Mouse (Mus musculus): Measurements from ENCODE around the gene Cdh23.

The Cdh23 gene

DNA sequence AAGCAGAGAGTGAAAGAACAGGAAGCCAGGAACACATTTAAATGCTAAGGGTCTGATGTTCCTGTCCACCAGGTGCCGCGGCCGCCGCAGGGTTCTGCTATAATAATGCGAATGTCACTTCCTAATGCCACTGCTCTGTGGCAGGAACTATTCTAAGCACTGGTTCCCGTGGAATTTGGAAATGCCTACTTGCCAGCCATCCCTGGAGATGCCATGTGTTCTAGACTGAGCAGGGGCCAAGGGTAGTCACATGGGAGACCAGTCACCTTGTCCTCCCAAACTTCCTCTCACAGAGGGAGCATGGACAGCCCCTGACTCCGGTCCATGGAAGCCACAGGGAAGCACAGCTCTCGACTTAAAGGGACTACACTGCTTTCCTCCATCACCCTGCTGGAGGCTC, 171.2 kb downstream of the Cdh23 start:
- in situ Hi-C loops (cut with MboI, MseI) = no loop called here

DNA sequence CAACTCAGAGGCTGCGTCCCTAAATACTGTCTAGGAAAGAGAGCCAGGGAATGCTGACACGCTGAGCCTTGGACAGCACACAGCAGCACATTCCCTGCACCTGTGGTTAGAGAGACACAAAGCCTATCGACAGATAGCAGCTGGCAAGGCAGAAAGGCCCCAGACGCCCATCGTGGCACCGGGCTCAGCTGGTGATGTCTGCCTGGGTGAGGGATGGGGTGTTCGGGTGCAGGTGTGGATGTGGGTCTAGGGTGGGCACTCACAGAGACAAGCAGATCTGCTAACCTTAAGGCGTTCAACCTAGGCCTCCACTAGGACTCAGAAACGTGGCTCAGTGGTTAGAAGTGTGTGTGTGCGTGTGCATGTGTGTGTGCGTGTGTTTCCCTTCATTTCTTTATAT, 180.0 kb downstream of the Cdh23 start:
- in situ Hi-C loops (cut with MboI, MseI) = no loop called here

- in situ Hi-C loops (cut with MboI, MseI) = no loop called here
Measured at GRCm38 (mm10) chr10:60498538-60498937, 197.8 kb downstream of the Cdh23 start.

GRCm38 (mm10) chr10:60495070-60495469, 201.2 kb downstream of the Cdh23 start:
- in situ Hi-C loops (cut with MboI, MseI) = no loop called here

- in situ Hi-C loops (cut with MboI, MseI) = no loop called here
Measured at GRCm38 (mm10) chr10:60491538-60491937, 204.8 kb downstream of the Cdh23 start.

GRCm38 (mm10) chr10:60481381-60481780, 214.9 kb downstream of the Cdh23 start:
- in situ Hi-C loops (cut with MboI, MseI) = no loop called here

GRCm38 (mm10) chr10:60474549-60474948, 221.7 kb downstream of the Cdh23 start:
- in situ Hi-C loops (cut with MboI, MseI) = no loop called here

- in situ Hi-C loops (cut with MboI, MseI) = no loop called here
Measured at GRCm38 (mm10) chr10:60473782-60474322, 222.4 kb downstream of the Cdh23 start.

- in situ Hi-C loops (cut with MboI, MseI) = no loop called here
Measured at GRCm38 (mm10) chr10:60467752-60468151, 228.5 kb downstream of the Cdh23 start.

DNA sequence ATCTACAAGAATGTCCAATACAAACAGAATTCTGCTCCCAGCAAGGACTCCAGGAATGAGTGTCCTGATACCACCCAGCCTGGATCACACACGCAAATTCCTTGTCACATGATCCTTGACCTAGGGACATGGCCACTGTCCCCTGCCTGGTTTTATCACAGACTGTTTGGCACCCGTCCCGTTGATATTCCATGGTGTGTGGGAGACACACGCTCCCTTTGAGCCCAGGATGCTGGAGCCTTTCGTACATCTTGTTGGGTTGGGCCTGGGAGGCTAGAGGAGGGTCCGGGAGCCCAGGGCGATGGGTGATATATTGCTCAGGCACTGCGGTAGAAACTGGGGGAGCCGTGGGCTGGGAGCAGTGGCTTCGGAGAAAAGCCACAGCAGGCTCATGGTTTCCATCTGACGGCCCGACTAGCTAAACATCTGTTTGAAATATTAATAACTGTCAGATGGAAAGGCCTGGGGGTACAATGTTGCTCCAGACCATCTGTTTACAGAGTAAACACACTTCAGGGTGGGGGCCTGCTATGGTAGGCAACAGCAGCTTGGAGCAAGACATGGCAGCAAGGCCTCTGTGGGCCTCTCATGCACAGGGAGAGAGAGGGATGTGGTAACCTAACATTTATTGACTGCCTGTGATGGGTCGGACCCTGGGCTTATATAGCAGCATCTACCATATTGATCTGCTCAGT, 232.2 kb downstream of the Cdh23 start:
- in situ Hi-C loops (cut with MboI, MseI) = no loop called here

- in situ Hi-C loops (cut with MboI, MseI) = no loop called here
Measured at GRCm38 (mm10) chr10:60456662-60457397, 239.5 kb downstream of the Cdh23 start.

- in situ Hi-C loops (cut with MboI, MseI) = no loop called here
Measured at GRCm38 (mm10) chr10:60455193-60455592, 241.1 kb downstream of the Cdh23 start.

DNA sequence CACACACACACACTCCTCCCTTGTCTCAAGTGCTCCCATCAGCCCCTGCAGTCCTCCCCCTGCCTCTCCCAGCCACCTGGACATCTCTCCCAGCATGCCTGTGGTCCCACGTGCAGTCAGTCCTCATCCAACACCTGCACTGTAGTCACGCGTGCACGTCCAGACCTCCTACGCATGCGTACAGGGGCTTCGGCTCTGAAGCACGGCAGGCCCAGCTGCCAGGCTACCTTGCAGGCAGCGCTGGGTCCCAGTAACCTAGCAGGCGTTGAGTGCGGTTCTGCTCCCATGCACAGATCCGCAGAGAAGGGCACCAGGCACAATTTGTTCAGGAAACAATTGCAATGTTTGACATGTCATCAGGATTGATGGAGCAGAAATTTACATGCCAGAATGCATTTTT, 249.1 kb downstream of the Cdh23 start:
- in situ Hi-C loops (cut with MboI, MseI) = no loop called here

DNA sequence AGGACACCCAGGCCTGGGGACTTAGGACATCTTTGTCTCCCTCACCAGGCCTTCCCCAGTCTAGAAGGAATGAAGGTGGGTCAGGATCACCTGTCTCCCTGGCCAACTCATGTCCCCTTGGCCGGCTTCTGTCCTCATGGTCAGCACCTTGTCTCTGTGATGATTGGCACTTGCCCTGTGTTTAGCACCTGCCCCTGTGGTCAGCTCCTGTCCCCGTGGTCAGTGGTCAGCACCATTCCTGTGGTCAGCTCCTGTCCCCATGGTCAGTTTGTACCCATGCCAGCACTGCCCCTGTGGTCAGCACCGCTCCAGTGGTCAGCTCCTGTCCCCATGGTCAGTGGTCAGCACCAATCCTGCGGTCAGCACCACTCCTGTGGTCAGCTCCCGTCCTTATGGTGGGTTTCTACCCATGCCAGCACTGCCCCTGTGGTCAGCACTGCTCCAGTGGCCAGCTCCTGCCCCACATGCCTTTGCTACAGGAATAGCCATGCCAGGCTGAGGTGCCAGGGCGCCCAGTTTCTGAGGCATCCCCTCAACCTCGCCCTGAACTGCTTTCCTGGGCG, 251.2 kb downstream of the Cdh23 start:
- in situ Hi-C loops (cut with MboI, MseI) = no loop called here

GRCm38 (mm10) chr10:60443078-60443477, 253.2 kb downstream of the Cdh23 start:
- in situ Hi-C loops (cut with MboI, MseI) = no loop called here

DNA sequence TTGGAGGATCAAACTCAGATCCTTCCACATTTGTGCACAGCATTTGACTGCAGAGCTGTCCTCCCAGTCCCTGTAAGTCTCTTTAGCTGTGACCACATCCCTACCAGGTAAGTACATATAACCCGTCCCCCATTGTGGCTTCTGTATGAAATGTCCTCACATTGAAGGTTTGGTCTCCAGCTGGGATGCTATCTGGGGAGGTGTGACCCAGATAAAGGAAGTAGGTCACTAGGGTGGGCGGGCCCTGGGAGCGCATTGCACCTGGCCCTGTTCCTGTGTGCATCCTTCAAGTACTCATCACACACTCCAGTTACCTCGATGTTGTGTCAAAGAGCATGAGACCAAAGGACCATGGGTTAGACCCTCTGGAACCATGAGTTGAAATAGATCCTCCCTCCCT, 254.0 kb downstream of the Cdh23 start:
- in situ Hi-C loops (cut with MboI, MseI) = no loop called here

- in situ Hi-C loops (cut with MboI, MseI) = no loop called here
Measured at GRCm38 (mm10) chr10:60432679-60433078, 263.6 kb downstream of the Cdh23 start.

DNA sequence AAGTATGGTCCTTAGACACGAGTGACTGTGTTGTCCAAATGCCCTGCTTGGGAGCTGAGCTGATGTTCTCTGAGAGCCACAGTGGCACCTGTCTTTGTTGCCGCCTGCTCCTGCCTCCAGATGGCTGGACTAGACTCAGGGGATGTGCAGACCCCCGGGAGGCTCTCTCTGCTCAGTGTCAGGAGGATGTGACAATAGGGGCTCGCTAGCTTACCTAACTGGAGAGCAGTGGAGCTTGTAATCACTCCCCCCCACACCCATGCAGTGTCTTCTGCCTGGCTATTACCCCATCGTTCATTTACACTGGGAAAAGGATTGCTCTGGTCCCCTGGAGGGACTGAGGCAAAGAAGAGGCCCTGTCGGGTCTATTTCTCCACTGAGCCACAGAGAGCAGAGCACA, 265.7 kb downstream of the Cdh23 start:
- in situ Hi-C loops (cut with MboI, MseI) = no loop called here

DNA sequence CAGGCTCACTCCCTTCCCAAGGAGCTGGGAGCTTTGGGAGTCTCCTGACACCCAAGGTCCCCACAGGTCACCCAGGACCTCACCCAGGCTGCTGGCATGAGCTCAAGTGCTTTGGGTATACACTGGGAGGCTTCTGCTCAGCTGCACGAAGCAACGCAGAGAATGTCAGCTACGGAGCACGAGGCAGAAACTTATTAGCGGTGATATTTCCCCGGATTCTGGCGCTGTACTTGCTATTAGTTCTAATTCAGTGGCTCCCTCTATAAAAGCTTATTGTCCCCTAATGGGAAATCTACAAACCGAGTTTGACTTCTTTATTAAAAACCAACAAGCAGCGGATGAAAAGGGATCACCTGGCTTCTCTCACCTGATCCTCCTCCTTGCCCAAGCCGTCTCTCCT, 266.3 kb downstream of the Cdh23 start:
- in situ Hi-C loops (cut with MboI, MseI) = no loop called here

- in situ Hi-C loops (cut with MboI, MseI) = no loop called here
Measured at GRCm38 (mm10) chr10:60422756-60423155, 273.5 kb downstream of the Cdh23 start.

- in situ Hi-C loops (cut with MboI, MseI) = loop anchor here in 1 of 2 experiments (10.0 kb wide), 1 partner anchor 115 kb away; no protein-coding TSS in a partner anchor
Measured at GRCm38 (mm10) chr10:60419624-60420023, 276.7 kb downstream of the Cdh23 start.

- in situ Hi-C loops (cut with MboI, MseI) = loop anchor here in 1 of 2 experiments (10.0 kb wide), 1 partner anchor 113 kb away; no protein-coding TSS in a partner anchor
Measured at GRCm38 (mm10) chr10:60418137-60418536, 278.2 kb downstream of the Cdh23 start.

All from T-helper 17 cell (primary cell).